Mouse (Mus musculus) right cerebral cortex, adult 2 months (tissue): Measurements from ENCODE around the gene Rpap3.

Source experiments
- DNase-seq, 2 experiments: peaks; one replicate each; pipeline ENCODE4 v3.0.0; 2021 to 2022; ENCODE audit warnings: low spot score in 2 of 2

The Rpap3 gene

GRCm38 (mm10) chr15:97648176-97648575 lies 57.4 kb downstream of the Rpap3 start:
- DNase-seq: peak; percentile 53 to 62

GRCm38 (mm10) chr15:97646426-97646825 lies 59.2 kb downstream of the Rpap3 start:
- no peak for DNase-seq

GRCm38 (mm10) chr15:97643986-97644385 lies 61.6 kb downstream of the Rpap3 start:
- no peak for DNase-seq
